Mouse (Mus musculus): Measurements from ENCODE around the gene Cdc42bpg.

- TF ChIP-seq CTCF (IDR thresholded peaks at IDR 0.05; ENCODE audit: borderline replicate concordance, insufficient read depth, low read depth, low read length) = no peak
- no peak for TF ChIP-seq POLR2A (IDR thresholded peaks at IDR 0.05; ENCODE audit: borderline replicate concordance, insufficient read depth, low read length)
Observed at GRCm38 (mm10) chr19:6343996-6344395, 37.7 kb downstream of the Cdc42bpg start.

Data from cerebellum, adult 2 months (tissue).